Mouse (Mus musculus): ENCODE data around the gene Gm14124. TPM values are rescaled to one million over a fixed set of nuclear protein-coding genes. Genes with fewer than 3 reads are reported as not detected.
"Not testable (repeated sequence)": the region's sequence is repeated elsewhere in the genome, so short reads cannot be mapped to it uniquely, and the experiment has no call there.

The Gm14124 gene
- polyA plus RNA-seq (2016; fragmentation: Nextera tagmentation; extraction: Ambion mirVana) = 0.09 TPM in 1 of 2 replicates, not detected in the other

DNA sequence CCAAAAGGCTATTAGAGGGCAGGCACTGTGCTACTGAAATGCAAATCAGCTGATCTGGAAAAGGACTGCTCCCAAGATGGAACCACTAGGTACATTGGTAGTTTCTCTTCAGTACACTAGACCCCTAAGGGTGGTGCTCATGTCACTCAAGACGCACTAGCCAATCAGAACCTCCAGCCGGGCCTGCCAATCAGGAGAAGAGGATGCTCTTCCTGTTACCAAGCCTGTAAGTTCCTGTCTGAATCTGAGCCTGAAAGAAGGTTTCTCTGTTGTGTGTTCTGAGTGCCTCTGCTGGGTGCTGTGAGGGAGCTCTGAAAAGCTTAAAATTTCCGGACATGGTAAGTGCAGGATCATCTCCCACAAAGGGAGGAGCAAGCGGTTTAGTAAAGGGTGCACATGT is at the start of gene Gm14124:
Gene Gm14124 (plus strand): TSS at position 227 of the 400 bp plus-strand sequence.
- H3K9ac ChIP-seq (replicated peaks); H3K27ac ChIP-seq; H3K4me3 ChIP-seq (replicated peaks); H3K4me1 ChIP-seq (replicated peaks); H3K4me2 ChIP-seq; ATAC-seq (ENCODE audit: insufficient number of reproducible peaks, insufficient read depth, low FRiP score, low TSS enrichment, low read depth); H3K9me3 ChIP-seq; H3K36me3 ChIP-seq; H3K27me3 ChIP-seq: not testable (repeated sequence)
- 82% methylated on average over 4 of the region's 4 CpGs for WGBS

DNA sequence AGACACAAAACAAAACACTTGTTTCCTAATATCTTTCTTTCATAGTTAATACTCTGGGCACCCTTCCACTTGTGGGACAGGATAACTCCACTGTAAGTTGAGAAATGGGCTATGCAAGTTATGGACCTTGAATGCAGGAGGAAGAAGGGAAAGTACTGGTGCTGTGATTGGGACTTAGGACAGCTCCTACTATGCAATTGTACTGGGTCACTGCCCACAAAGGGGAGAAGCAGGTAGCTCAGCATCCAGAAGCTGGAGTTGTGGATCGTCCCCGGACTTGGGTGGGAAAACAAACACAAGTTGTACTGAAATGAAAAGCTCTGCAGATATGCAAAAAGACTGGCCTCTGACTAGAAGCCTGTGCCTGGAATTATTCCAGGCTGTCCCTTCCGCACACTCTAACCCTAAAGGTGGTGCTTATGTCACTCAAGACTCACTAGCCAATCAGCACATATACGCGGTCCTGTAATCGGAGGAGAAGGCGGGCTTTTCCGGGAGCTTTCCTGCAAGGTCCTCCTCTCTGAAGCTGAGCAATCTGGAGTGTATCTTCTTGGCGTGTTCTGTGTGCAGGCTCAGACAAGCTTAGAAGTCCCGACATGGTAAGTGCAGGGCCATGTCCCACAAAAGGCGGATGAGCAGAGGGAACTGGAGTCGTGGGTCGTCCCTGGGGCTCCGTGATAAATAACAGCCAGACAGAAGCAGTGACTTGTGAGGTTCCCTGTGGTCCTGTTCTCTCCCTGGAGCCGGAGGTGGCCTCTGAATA is 39.5 kb upstream of the Gm14124 start, which contains the start of gene Zfp937:
Gene Zfp937 (plus strand): TSS at position 474 of the 763 bp plus-strand sequence.
- Histone ChIP-seq H3K4me2 (peak within 1 kb of the TSS; percentile 52), H3K9ac (replicated peaks) (peak within 1 kb of the TSS; percentile 44; the same call in 1 of the 2 replicates), H3K4me3 (replicated peaks) (peak within 1 kb of the TSS; percentile 47)
- H3K9me3 ChIP-seq; H3K27ac ChIP-seq; H3K4me1 ChIP-seq (replicated peaks); H3K36me3 ChIP-seq; H3K27me3 ChIP-seq: not testable (repeated sequence)
- under 1% methylated on average over 15 of the region's 15 CpGs for WGBS
- peak; percentile 100 for ATAC-seq (ENCODE audit: insufficient number of reproducible peaks, insufficient read depth, low FRiP score, low TSS enrichment, low read depth)

DNA sequence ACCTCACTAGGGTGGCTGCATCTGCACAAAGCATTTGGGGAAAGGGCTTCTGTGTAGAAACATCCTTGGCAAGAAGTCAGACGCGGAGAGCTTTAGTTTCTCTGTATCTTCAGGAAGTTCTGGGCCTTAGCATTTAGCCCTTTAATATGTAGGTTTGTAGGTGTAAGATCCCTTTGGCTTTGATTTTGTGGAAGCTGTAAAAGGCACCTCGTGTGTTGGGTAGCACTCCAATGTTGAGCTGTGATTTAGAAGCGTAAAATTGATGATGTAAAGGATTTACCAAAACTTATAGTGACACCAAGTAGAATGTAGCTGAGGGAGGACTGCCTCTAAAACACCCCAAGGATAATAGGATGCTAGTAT is 39.0 kb upstream of the Gm14124 start:
- H3K9ac ChIP-seq (replicated peaks) = peak overlapping the region; percentile 44; the same call in 1 of the 2 replicates
- ATAC-seq (ENCODE audit: insufficient number of reproducible peaks, insufficient read depth, low FRiP score, low TSS enrichment, low read depth); H3K27ac ChIP-seq: not testable (repeated sequence)

DNA sequence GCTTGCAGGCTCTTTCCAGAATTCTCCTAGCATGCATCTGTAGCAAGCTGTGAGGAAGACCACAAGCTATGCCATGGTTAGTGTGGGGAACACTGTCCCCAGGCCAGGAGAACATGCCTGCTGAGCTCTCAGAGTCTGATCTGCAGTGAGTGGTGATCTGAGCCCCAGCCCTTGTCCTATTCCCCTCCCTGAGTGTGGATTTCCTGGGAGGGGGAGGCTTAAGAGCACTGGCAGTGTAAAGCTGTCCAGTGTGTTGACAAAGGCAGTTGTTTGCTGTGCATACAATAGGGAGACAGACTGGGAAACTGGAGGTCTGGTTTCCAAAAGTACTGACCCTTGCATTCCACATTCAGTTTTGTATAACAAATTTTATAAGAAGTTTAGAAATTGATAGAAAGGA is 34.1 kb upstream of the Gm14124 start:
- H3K4me1 ChIP-seq (replicated peaks); H3K9ac ChIP-seq (replicated peaks); H3K36me3 ChIP-seq; H3K9me3 ChIP-seq; H3K27ac ChIP-seq; H3K27me3 ChIP-seq; ATAC-seq (ENCODE audit: insufficient number of reproducible peaks, insufficient read depth, low FRiP score, low TSS enrichment, low read depth); H3K4me2 ChIP-seq; H3K4me3 ChIP-seq (replicated peaks): not testable (repeated sequence)

More for the DNA sequence above, 39.0 kb upstream of the Gm14124 start:
- peak overlapping the region; percentile 52 for H3K4me2 ChIP-seq
- H3K9me3 ChIP-seq; H3K27me3 ChIP-seq; H3K36me3 ChIP-seq; H3K4me1 ChIP-seq (replicated peaks): not testable (repeated sequence)
- 11% methylated on average over 4 of the region's 4 CpGs for WGBS
- H3K4me3 ChIP-seq (replicated peaks) = peak overlapping the region; percentile 47

DNA sequence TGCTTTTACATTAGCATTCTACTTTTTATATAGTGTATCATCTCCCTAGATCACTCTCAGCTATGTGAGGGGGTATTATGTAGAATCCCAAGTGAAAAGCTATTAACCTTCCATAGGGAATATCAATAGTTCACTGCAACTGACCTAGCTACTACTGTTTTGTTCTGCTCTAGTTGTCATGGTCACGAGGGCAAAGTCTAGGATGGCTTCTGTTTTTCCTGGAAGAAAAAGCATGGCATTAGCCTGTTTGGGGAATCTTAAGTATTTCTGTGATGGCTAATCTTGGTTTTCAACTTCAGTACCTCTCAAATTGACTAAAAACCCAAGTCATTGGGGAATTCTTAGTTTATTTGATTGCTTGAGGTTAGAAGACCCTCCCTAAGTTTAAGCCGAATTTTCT is 14.1 kb upstream of the Gm14124 start:
- no peak overlapping the region for H3K4me3 ChIP-seq (replicated peaks)
- peaks cover 23% of the 10 kb centered on the region for H3K36me3 ChIP-seq
- H3K27me3 ChIP-seq = no peaks in the 10 kb centered on the region
- peaks cover 42% of the 10 kb centered on the region for H3K9me3 ChIP-seq
- ATAC-seq (ENCODE audit: insufficient number of reproducible peaks, insufficient read depth, low FRiP score, low TSS enrichment, low read depth) = no peak
- no peak overlapping the region for H3K9ac ChIP-seq (replicated peaks)
- H3K4me1 ChIP-seq (replicated peaks) = no peaks in the 10 kb centered on the region
- no peak overlapping the region for H3K27ac ChIP-seq
- WGBS = 89% methylated on average over 2 of the region's 2 CpGs
- no peak overlapping the region for H3K4me2 ChIP-seq

DNA sequence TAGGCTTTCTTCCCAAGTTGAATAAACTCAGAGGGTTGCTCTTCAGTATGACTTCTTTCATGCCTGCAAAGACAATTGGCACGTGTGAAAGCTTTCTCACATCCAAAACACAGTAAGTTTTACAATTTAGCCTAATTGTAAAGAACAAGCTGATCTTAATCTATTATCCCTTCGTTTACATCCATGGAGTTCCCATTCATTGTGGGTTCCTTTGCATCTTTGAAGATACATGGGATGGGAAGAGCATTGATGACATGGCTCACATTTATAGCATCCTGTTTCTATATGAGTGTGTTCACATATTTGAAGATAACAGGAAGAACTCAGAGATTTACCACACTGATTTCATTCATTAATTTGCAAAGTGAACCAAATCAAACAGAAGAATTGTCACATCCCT is 1.8 kb upstream of the Gm14124 start, which contains the start of gene Gm21994:
Gene Gm21994 (minus strand): TSS at position 101 of the 400 bp plus-strand sequence.
- WGBS = 57% methylated on average over 2 of the region's 2 CpGs

DNA sequence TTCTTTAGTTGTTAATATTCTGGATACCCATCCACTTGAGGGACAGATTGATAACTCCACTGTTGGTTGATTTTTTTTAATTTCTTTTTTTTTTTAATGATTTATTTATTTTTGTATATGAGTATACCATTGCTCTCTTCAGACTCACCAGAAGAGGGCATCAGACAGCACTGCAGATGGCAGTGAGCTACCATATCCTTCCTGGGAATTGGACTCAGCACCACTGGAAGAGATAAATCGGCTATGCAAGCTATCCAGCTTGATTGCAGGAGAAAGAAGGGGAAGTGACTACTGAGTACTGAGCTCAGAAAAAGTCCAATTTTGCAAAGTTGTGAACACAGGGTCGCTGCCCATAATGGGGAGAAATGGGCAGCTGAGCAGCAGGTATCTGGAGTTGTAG is 456 bp upstream of the Gm14124 start:
- WGBS = 65% methylated on average over 2 of the region's 2 CpGs

More for the DNA sequence above, 1.8 kb upstream of the Gm14124 start, which contains the start of gene Gm21994:
- not testable (repeated sequence) for H3K36me3 ChIP-seq; H3K4me1 ChIP-seq (replicated peaks); H3K4me2 ChIP-seq; H3K4me3 ChIP-seq (replicated peaks); H3K9ac ChIP-seq (replicated peaks); H3K27me3 ChIP-seq; H3K9me3 ChIP-seq; H3K27ac ChIP-seq; ATAC-seq (ENCODE audit: insufficient number of reproducible peaks, insufficient read depth, low FRiP score, low TSS enrichment, low read depth)

DNA sequence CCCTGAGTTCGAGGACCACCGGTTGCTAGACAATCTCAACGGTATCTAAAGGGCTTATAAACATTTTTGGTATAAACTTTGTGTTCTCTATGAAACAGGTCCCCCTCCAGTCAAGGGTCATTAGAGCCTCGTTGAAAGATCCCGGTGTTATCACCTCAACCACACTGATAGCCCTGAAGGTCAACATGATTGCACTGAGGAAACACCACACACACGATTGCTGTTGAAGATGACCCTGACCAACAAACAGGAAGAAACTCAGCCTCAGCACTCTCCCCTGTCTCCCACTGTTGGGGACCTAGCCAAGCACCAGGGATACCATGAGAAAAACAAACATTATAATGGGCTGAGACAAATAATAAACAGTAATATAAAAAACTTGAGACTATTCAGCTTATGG is 36.4 kb downstream of the Gm14124 start:
- 87% methylated on average over 6 of the region's 6 CpGs for WGBS
- H3K4me3 ChIP-seq (replicated peaks) = no peak overlapping the region
- no peaks in the 10 kb centered on the region for H3K36me3 ChIP-seq
- no peak overlapping the region for H3K4me2 ChIP-seq
- no peak overlapping the region for H3K9ac ChIP-seq (replicated peaks)
- no peaks in the 10 kb centered on the region for H3K4me1 ChIP-seq (replicated peaks)
- H3K9me3 ChIP-seq = no peaks in the 10 kb centered on the region
- ATAC-seq (ENCODE audit: insufficient number of reproducible peaks, insufficient read depth, low FRiP score, low TSS enrichment, low read depth) = no peak
- H3K27me3 ChIP-seq = no peaks in the 10 kb centered on the region
- no peak overlapping the region for H3K27ac ChIP-seq

More for the DNA sequence above, 456 bp upstream of the Gm14124 start:
- not testable (repeated sequence) for H3K4me2 ChIP-seq; H3K36me3 ChIP-seq; ATAC-seq (ENCODE audit: insufficient number of reproducible peaks, insufficient read depth, low FRiP score, low TSS enrichment, low read depth); H3K4me1 ChIP-seq (replicated peaks); H3K4me3 ChIP-seq (replicated peaks); H3K27me3 ChIP-seq; H3K9me3 ChIP-seq; H3K27ac ChIP-seq; H3K9ac ChIP-seq (replicated peaks)

DNA sequence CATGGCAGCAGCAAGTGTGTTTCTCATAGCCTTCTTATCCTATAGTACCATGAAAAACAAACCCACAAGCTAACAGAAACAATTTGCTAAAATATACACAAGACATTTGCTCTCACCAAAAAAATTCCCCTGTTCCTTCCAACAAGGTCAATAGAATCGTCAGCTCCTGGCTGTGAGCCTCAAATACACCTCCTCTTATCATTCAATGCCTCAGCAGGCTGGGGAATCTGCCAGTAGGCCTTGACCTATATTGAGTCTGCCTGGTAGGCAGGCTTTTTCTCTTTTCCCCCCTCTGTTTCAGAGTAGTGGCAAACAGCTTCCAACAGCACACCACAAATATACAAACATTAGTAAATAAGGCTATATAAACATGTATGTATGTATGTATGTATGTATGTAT is 41.8 kb downstream of the Gm14124 start:
- H3K27ac ChIP-seq = no peak overlapping the region
- no peak overlapping the region for H3K4me3 ChIP-seq (replicated peaks)
- no peak for ATAC-seq (ENCODE audit: insufficient number of reproducible peaks, insufficient read depth, low FRiP score, low TSS enrichment, low read depth)
- H3K9me3 ChIP-seq = 0 out of 2 replicates have a peak, but pooled peaks cover 3% of the 10 kb centered on the region
- no peak overlapping the region for H3K9ac ChIP-seq (replicated peaks)
- no peaks in the 10 kb centered on the region for H3K27me3 ChIP-seq
- H3K4me1 ChIP-seq (replicated peaks) = no peaks in the 10 kb centered on the region
- WGBS = 64% methylated on average over 1 of the region's 1 CpGs
- H3K4me2 ChIP-seq = no peak overlapping the region
- no peaks in the 10 kb centered on the region for H3K36me3 ChIP-seq

DNA sequence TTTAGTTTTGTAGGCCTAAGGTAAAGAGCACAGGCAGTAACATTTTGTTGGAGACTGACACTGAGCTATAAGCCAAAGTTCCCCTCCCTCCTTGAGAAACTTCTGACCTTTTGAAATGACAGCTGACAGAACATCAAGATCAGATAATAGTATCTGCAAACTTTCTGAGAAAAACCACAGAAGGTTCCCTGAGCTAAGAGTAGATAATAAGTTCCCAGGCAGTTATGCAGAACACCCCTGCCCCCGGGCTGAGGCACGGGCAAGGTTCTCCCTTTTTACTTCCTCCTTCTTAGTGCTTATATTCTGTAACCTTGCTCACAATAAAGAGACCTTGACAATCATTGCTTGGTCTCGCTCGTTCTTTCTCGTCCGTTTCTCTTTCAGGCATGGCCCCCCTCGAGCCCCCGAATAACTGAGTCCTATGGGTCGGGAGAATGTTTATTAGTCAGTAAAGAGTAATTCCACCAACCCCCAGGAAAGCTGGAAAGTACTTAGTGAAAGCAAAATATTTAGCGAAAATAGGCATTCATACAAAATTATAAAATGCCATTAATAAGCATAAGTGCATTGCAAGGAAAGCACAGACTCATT is 50.0 kb downstream of the Gm14124 start:
- no peak for ATAC-seq (ENCODE audit: insufficient number of reproducible peaks, insufficient read depth, low FRiP score, low TSS enrichment, low read depth)
- no peaks in the 10 kb centered on the region for H3K36me3 ChIP-seq
- 90% methylated on average over 10 of the region's 10 CpGs for WGBS
- no peak overlapping the region for H3K27ac ChIP-seq
- H3K27me3 ChIP-seq = no peaks in the 10 kb centered on the region
- H3K4me2 ChIP-seq = no peak overlapping the region
- H3K9ac ChIP-seq (replicated peaks) = no peak overlapping the region
- no peak overlapping the region for H3K4me3 ChIP-seq (replicated peaks)
- H3K4me1 ChIP-seq (replicated peaks) = no peaks in the 10 kb centered on the region
- no peaks in the 10 kb centered on the region for H3K9me3 ChIP-seq

DNA sequence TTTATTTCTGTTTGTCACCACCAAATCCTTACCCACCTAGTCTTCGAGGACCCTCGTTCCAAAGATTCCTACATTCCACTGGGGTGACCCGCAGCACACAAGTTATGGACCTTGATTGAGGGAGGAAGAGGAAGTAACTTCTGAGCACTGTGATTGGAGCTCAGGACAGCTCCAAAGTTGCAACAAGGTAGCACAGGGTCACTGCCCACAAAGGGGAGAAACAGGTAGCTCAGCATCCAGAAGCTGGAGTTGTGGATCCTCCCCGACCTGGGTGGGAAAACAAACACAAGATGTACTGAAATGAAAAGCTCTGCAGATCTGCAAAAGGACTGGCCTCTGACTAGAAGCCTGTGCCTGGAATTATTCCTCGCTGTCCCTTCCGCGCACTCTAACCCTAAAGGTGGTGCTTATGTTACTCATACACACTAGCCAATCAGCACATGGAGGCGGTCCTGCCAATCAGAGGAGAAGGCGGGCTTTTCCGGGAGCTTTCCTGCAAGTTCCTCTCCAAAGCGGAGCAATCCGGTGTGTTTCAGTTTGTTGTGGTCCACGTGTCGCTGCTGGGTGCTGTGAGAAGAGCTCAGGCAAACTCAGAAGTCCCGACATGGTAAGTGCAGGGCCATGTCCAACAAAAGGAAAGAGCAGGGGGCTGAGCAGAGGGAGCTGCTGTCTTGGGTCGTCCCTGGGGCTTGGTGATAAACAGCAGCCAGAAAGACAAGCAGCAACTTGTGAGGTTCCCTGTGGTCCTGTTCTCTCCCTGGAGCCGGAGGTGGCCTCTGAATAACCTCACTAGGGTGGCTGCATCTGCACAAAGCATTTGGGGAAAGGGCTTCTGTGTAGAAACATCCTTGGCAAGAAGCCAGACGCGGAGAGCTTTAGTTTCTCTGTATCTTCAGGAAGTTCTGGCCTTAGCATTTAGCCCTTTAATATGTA is 53.9 kb downstream of the Gm14124 start:
- not testable (repeated sequence) for H3K36me3 ChIP-seq; H3K27me3 ChIP-seq; H3K9me3 ChIP-seq; H3K4me1 ChIP-seq (replicated peaks)
- H3K27ac ChIP-seq = peak overlapping the region; percentile 66; the same call in 1 of the 2 replicates
- ATAC-seq (ENCODE audit: insufficient number of reproducible peaks, insufficient read depth, low FRiP score, low TSS enrichment, low read depth) = peak; percentile 98
- peak overlapping the region; percentile 68 for H3K9ac ChIP-seq (replicated peaks)
- WGBS = 13% methylated on average over 19 of the region's 19 CpGs
- H3K4me2 ChIP-seq = peak overlapping the region; percentile 54
- H3K4me3 ChIP-seq (replicated peaks) = peak overlapping the region; percentile 54
